Mouse (Mus musculus): ENCODE measurements at regions not wholly inside any gene's neighbourhood (a gene's known extent, or its start where the extent isn't known, plus 50 kb on each side); places are given as distances from the start of the nearest gene placed in this dataset.

GRCm38 (mm10) chr6:93392402-93392801 lies 449.1 kb upstream of the Adamts9 start:
- no peak for DNase-seq

DNA sequence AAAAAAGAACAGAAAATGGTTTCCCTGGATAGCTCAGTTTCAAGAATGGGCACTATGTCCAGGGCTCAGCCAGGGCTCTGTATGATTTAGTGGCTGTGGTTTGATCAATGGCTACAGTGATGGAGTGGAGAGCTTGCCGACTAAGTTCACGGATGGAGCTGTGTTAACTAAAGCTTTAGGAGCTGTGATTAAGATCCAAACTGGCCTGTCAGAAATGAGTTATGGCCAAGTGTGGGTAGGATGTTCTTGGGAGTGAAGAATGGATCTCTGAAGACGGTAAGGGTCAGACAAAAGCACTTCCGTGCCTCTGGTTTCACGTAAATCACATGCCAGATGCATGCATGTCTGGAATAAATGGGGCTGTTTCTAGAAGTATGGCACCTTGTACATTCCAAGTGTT lies 447.9 kb upstream of the Adamts9 start:
- no peak for DNase-seq

DNA sequence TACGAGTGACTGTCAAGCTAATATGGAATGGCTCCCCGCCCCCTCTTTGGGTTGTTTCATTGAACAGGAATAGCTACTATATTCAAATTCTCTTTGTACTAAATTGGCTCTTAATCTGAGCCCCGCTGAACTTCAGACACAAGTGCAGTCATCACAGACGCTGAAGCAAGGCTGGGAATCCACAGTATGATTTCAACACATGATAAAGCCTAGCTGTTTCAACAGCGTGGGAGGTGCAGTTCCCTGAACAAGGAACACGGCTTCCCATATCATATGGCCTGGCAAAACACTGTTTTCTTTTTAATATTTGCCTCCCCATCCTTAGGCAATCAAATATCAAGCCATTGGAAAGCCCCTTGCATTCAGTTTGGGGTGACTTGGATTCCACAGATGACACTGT lies 428.0 kb upstream of the Adamts9 start:
- DNase-seq, result no peak

DNA sequence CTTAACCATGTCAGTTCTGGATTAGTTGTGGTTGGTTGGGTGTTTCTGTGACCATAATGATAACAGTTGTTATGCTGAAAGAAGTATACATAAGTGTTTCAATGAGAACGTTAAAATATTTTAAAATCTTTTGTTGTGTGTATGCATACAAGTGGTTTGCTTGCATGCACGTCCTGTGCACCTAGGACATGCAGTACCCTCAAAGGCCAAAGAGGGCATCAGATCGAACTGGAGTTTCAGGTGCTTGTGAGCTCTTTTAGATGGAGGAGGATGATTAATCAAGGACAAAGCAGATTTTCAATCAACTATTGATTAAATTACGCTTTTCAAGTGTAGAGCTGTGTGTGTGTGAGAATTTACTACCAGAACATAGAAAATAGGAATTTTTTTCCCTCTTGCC lies 420.6 kb upstream of the Adamts9 start:
- no peak for DNase-seq

DNA sequence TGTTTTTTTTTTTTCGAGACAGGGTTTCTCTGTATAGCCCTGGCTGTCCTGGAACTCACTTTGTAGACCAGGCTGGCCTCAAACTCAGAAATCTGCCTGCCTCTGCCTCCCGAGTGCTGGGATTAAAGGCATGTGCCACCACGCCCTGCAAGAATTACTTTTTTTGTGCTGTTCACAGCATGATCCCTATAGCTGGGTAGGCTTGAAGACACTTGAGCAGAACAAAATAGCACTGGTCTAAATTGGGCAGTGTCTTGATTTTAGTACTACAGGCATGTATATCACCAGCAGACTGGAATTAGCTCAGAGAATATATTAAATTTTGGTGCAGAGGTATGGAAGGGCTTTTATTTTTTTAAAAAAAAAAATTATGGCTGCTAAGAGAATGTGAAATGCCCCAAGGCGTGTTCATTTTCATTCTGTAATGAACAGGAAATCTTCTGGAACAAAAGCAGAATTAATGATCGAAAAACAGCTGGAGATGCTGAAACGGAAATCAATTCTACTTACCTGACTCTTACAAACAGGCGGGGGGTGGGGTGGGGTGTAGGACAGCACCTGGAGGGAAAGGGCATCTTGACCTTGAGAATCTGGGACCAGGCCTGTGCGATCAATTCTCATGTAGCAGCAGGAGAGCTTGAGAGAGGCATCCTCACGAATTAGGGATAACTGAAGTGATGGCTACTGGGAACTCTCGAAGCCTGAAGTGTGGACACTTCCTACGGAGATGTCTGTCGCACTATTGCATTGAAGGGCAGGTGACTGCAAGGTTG lies 410.2 kb upstream of the Adamts9 start:
- DNase-seq, result no peak

GRCm38 (mm10) chr6:93349936-93350700 lies 406.8 kb upstream of the Adamts9 start:
- DNase-seq, result no peak

DNA sequence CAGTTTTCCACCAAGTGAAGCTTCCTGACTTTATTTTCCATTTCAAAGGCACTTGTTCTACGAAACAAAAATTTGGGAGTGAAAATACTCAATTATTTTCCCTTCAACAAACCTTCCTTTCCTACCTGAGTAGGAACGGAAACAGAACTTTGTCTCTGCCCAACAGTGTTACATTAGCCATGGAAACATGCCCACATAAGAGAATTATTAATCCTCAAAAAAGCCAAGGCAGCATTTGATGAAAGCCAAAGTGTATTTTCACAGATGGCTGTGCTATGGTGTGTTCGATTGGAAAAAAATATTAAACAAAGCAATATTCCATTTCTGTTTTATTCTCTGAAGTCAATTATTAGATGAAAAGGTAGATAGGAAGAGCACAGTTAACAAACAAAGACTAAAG lies 404.8 kb upstream of the Adamts9 start:
- no peak for DNase-seq

- no peak for DNase-seq
Observed at GRCm38 (mm10) chr6:93328683-93329082, 385.4 kb upstream of the Adamts9 start.

GRCm38 (mm10) chr6:93327930-93328329 lies 384.6 kb upstream of the Adamts9 start:
- no peak for DNase-seq

DNA sequence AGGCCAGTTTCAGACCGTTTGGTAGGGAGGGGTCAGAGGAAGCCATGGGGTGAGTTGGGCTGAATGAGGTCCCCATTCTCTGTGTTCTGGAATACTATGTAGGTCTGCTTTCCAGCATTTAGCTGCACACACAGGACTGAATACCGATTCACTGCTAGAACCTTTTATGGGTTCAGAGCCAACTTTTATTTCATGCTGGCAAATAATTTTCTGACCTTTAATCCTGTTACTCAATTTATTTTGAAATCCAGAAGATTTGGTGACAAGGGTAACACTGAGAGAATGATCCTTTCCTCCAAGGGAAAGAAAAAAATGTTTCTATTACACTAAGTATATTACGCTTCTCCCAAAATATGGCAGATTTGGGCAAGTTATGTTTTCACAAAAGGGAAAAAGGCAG lies 380.6 kb upstream of the Adamts9 start:
- no peak for DNase-seq

- no peak for DNase-seq
Observed at GRCm38 (mm10) chr6:93314625-93315024, 371.3 kb upstream of the Adamts9 start.

GRCm38 (mm10) chr6:93305176-93305575 lies 361.9 kb upstream of the Adamts9 start:
- DNase-seq, result no peak

DNA sequence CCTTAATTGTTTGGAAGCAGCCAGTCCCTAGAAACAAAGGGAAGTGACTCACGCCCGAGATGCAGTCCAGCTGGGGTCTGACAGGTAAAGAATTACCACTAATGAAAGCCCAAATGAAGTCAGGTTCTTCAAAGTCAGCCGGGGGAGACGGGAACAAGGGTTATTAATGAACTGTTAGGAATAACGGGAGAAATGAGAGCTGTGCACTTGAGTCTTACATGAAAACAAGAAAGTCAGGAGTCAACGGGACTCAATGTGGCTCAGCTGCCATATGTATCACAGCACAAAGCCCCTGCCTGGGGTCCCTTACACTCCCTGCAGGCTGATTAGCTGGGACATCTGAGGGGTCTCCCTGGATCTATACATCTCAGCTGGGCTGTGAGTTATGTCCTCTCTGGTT lies 354.7 kb upstream of the Adamts9 start:
- no peak for DNase-seq

DNA sequence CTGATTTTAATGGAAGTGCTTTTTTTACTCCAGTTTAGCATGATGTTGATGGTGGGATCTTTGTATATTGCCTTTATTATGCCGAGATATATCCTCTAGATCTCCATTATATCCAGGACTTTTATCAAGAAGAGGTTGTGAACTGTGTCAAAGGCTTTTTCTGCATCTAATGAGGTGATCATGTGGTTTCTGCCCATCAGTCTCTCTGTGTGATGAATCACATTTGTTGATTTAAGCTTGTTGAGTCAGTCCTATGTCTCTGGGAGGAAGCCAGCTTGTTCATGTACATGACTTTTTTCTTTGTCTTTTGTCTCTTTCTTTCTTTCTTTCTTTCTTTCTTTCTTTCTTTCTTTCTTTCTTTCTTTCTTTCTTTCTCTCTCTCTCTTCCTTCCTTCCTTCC lies 348.4 kb upstream of the Adamts9 start:
- DNase-seq, result no peak

DNA sequence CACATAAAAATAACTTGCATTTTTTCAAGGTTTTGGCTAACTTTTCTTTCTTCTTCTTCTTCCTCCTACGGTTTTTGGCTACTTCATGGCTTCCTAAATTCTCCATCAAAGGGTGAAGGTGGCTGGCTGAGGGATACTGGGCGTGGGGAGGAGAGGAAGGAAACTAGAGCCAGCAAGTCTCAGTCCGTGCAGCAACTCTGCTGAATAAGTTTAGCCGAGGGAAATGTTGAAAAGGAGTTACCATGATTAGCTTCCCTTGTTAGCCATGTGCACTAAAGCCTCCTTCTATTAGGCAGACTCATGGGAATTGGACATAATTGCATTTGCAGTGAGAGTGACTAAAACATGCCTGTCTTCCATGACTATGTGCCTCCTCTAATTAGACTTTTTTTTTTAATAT lies 345.1 kb upstream of the Adamts9 start:
- no peak for DNase-seq

DNA sequence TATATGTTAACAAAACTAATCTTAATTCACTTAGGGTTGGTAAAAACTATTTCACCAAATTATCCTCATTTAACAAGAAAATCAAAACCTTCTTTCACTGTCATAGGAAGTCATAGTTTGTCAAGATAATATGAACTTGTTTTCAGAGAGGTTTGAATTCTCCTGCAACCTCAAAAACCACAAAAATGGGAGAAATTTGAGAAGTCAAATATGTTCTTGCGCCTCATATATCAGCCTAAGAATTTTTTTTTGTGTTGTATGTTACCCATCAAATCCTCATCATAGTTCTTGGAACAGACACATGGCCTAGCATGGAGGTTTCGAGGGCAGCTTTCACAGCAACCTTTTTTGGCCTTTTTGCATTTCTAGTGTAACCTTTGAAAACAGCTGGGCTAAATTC lies 342.5 kb upstream of the Adamts9 start:
- no peak for DNase-seq

DNA sequence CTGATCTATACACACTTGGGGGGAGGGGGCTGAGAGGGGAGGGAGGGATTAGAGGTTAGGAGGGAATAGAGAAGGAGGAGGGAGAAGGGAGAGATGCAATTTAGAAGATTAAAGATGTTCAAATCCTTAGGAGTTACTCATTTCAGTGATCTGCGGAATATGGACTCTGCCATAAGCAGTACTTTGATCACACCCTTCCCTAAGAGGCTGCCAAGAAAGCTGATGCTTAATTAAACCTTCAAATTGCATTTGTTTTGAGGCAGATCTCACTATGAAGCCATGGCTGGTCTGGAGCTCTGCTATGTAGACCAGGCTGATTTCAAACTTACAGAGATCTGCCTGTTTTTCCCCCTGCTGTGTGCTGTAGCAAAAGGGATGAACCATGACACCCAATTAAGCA lies 338.2 kb upstream of the Adamts9 start:
- no peak for DNase-seq

GRCm38 (mm10) chr6:93273917-93274513 lies 330.7 kb upstream of the Adamts9 start:
- peak; percentile 9 for DNase-seq

GRCm38 (mm10) chr6:93272206-93272605 lies 328.9 kb upstream of the Adamts9 start:
- DNase-seq, result no peak

DNA sequence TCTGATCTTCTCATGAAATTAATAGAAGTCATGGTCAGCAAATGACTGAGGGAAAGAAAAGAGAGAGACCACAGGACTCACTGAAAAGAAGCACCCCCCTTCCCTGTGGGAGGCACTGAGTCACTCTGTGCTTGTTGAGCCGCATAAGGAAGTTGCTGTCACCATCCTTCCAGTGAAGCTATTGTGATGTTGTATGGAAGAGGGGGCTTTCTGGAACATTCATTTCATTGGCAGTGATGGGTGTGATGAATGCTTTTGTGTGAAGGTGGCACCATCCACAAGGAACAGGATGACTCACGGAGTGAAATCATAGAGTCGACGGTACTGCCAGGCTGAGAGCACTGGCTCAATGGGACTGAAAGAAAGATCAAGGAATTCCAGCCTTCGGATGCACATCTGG lies 323.5 kb upstream of the Adamts9 start:
- no peak for DNase-seq

DNA sequence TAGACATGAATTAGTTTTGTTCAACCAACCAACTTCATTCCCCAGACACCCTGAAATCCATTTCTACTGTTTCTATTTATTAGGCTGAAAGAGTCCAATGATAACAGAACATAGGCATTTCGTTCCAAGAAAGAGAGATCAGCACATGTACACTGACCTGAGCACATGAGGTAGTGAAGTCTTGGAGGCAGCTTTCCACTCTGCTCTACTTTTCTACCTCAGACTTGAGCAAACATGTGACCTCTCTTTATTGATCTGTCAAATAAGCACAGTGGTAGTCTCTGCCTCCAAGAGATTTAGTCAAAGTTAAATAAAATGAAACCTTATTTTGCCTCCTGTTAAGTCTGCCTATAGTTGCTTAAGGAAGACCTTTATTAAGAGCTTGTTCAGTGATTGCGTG lies 321.9 kb upstream of the Adamts9 start:
- no peak for DNase-seq

DNA sequence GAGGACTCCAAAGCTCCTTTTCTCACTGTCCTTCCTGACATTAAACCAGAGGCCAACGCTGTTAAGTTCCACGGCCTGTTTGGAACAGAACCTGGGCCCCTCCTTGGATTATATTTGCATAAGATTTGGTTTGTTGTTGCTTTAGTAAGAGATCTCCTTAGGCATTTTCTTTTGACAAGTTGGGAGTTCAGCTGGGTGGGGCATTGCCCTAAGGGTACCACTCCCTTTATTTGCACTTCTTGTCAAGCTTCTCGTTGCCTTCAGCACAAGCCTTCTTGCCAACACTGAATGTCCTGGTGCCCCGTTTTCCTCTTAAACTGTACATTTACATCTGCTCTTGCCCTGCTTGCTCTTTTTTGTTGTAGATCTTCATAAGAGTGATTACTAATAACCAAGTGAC lies 317.5 kb upstream of the Adamts9 start:
- DNase-seq, result no peak

- no peak for DNase-seq
Observed at GRCm38 (mm10) chr6:93257130-93257841, 314.0 kb upstream of the Adamts9 start.

All from gastrocnemius, postnatal 10 days (tissue).